Mouse (Mus musculus) midbrain, embryonic 11.5 days (tissue): ENCODE data around the gene Zfp935. TPM values are rescaled to one million over a fixed set of nuclear protein-coding genes. Genes with fewer than 3 reads are reported as not detected.

Experiments
- microRNA-seq: library from miRNA; unstranded; fragments of <30 nt; microRNA quantifications from one replicate; pipeline ENCODE4, GENCODE M21; 2017
- polyA plus RNA-seq: library from polyadenylated mRNA; unstranded; fragments of >200 nt; fragmentation: Nextera tagmentation; extraction: Ambion mirVana; gene quantifications from 2 replicates; pipeline ENCODE4 v1.2.1, GENCODE M21; 2014

Gene Zfp935
- polyA plus RNA-seq, 1 experiment from 2014 or later, result not detected

Small RNA genes within 50 kb of the gene (microRNA-seq; reads per million reads assigned to microRNA genes)
- not detected for gene Gm22256

Other genes with a start within 250 kb of the Zfp935 start
- gene Gm3604, start 175.3 kb downstream of the Zfp935 start, polyA plus RNA-seq, result 4.8 TPM in 2 replicates
- gene Gm49359, start 91.7 kb downstream of the Zfp935 start, polyA plus RNA-seq, result 11.6 and 11.9 TPM in 2 replicates
- 25.5 and 26.1 TPM in 2 replicates for gene Zfp934, start 12.7 kb upstream of the Zfp935 start, polyA plus RNA-seq
- 16.4 and 17.3 TPM in 2 replicates for gene 6720489N17Rik, start 65.7 kb upstream of the Zfp935 start, polyA plus RNA-seq
- gene Platr25, start 202.2 kb upstream of the Zfp935 start, polyA plus RNA-seq, result 35.5 and 41.4 TPM in 2 replicates
- gene Gm5141, start 227.3 kb upstream of the Zfp935 start, polyA plus RNA-seq, result 12.4 and 13.9 TPM in 2 replicates